Mouse (Mus musculus): Measurements from ENCODE around the gene 1700028J19Rik. TPM values are rescaled to one million over a fixed set of nuclear protein-coding genes. Genes with fewer than 3 reads are reported as not detected.
A peak's percentile ranks its signal among the peaks of the same experiment; 100 is the strongest.
"Not testable (repeated sequence)": the region's sequence is repeated elsewhere in the genome, so short reads cannot be mapped to it uniquely, and the experiment has no call there.

The 1700028J19Rik gene
- polyA plus RNA-seq, 1 experiment from 2014 or later, result 1.1 TPM

DNA sequence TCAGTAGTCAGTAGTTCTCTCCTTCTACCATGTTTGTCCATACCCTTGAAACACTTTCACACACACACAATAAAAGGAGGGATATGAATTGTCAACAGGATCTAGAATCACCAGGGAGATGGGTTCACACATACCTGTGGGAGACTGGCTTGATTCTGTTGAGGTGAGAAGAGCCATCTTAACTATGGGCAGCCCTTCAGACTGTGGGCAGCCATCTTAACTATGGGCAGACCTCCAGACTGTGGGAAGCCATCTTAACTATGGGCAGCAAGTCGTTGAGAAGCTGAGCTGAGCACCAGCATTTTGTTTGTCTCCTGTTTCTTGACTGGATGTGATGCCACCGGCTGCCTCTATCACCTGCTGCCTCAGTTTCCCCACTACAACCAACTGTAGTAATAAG is 24.8 kb upstream of the 1700028J19Rik start:
- no peaks in the 10 kb centered on the region for H3K36me3 ChIP-seq
- peaks cover 39% of the 10 kb centered on the region for H3K27me3 ChIP-seq
- no peak overlapping the region for H3K27ac ChIP-seq (replicated peaks)
- H3K9me3 ChIP-seq, result no peaks in the 10 kb centered on the region
- H3K9ac ChIP-seq, result no peak overlapping the region
- no peak overlapping the region for H3K4me3 ChIP-seq
- H3K4me1 ChIP-seq (replicated peaks), result no peaks in the 10 kb centered on the region
- 80% methylated on average over 2 of the region's 2 CpGs for WGBS
- peak; percentile 55; the same call in 1 of the 2 replicates for ATAC-seq (ENCODE audit: low read depth)
- no peak overlapping the region for H3K4me2 ChIP-seq

DNA sequence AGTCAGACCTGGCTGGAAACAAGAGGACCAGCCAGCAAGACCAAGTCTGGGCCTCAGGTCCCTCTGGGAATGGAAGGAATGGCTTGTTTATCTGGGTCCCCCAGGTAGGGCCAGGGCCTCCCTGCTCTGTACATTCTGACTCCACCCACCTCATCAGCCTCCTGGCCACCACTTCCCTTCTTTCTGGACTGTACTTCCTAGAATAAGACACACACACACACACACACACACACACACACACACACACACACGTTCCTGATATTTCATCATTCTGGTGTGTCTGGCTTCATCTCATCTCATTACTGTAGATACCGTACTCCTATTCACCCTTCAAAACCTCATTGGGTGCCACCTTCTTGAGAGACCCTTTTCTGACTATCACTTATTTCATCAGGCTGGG is 22.9 kb upstream of the 1700028J19Rik start:
- no peak overlapping the region for H3K4me3 ChIP-seq
- H3K4me1 ChIP-seq (replicated peaks), result no peaks in the 10 kb centered on the region
- H3K4me2 ChIP-seq, result no peak overlapping the region
- 89% methylated on average over 2 of the region's 2 CpGs for WGBS
- no peak for ATAC-seq (ENCODE audit: low read depth)
- H3K27me3 ChIP-seq, result peaks cover 52% of the 10 kb centered on the region
- H3K9me3 ChIP-seq, result no peaks in the 10 kb centered on the region
- no peak overlapping the region for H3K27ac ChIP-seq (replicated peaks)
- no peaks in the 10 kb centered on the region for H3K36me3 ChIP-seq
- H3K9ac ChIP-seq, result no peak overlapping the region

DNA sequence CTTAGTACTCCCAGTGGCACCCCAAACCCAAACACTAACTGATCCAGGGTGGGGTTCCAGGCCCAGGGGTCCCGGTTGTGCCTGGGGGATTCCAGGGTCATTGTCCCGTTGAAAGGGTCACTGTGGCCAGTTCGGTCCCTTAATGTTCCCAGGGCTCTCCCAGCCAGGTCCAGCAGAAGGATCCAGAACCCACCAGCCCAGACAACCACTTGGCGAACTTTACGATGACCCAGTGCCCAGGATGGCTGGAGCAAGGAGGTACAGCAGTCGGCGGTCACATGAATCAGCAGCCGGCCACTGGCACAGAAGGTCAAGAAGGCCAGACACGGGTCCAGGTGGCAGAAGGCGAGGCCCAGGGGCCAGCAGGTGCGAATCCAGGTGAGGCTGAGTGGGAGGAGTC is 21.6 kb upstream of the 1700028J19Rik start:
- no peak overlapping the region for H3K4me2 ChIP-seq
- no peaks in the 10 kb centered on the region for H3K36me3 ChIP-seq
- no peaks in the 10 kb centered on the region for H3K9me3 ChIP-seq
- H3K4me1 ChIP-seq (replicated peaks), result peaks cover 5% of the 10 kb centered on the region
- ATAC-seq (ENCODE audit: low read depth), result no peak
- H3K27ac ChIP-seq (replicated peaks), result no peak overlapping the region
- H3K27me3 ChIP-seq, result peaks cover 45% of the 10 kb centered on the region
- H3K9ac ChIP-seq, result no peak overlapping the region
- WGBS, result 80% methylated on average over 11 of the region's 11 CpGs
- no peak overlapping the region for H3K4me3 ChIP-seq

DNA sequence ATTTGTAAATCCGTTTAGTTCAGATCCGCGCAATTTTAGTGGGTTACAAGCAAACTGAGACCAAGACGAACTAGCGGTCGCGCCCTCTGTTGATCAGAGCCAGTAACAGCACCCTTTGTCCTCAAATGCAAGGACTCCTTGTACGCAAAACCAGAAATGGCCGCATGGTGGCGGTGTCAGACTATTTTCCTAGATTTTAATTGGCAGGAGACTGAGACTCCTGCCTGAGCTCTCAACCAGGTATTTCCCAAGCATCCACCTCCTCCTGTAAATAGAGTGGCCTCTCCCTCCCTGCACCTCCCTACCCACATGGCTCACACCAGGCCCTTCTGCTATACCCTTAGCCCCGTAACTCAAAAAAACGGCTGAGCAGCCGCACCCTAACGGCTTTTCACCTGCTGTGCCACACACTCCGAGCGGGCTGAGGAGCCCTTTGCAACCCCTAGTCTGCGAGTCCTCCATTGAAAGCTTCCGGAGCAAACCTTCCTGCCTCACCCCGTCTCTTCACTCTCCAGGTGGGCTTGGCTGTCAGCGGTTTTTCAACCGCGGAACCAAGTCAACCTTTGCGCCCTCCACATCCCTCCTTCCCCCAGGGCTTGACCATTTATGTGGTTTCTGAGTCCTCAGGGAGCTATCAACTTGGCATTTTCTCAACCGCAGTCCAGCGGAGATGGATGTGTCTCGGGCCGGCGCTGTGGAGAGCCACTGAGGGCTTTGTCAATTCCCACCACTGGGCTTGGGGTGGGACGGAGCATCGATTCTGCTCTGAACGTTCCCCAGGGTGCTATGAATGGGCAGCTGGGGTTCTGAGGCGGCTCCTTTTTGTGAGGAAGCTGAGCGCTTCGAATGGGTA is 16.5 kb upstream of the 1700028J19Rik start:
- H3K27me3 ChIP-seq, result peaks cover 50% of the 10 kb centered on the region
- peak overlapping the region; percentile 76 for H3K27ac ChIP-seq (replicated peaks)
- peak overlapping the region; percentile 62 for H3K4me2 ChIP-seq
- WGBS, result under 1% methylated on average over 34 of the region's 34 CpGs
- H3K36me3 ChIP-seq, result no peaks in the 10 kb centered on the region
- H3K9ac ChIP-seq, result peak overlapping the region; percentile 69
- ATAC-seq (ENCODE audit: low read depth), result peak; percentile 85
- no peaks in the 10 kb centered on the region for H3K9me3 ChIP-seq
- H3K4me1 ChIP-seq (replicated peaks), result peaks cover 8% of the 10 kb centered on the region
- H3K4me3 ChIP-seq, result peak overlapping the region; percentile 34

DNA sequence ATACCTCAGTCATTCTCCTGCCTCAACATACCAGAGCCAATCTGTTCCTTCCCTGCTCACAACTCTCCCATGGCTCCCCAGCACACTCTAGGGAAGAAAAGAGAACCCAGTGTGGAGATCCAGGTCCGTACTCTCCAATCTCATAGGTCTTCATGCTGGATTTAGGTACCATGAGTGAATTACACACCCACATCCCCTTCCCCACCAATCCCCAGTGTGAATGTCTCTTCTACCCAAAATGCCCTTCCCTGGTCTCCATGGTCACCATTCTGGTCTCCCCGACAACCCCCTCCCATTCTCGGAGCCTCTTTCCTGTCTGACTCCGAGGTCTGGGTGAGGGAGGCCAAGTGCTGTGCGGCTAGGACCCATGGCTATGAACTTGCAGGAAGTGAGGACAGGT is 14.7 kb upstream of the 1700028J19Rik start, which contains the start of gene Gm15517:
TSS of gene Gm15517 (plus strand) at position 301 of the 400 bp plus-strand sequence.
- Histone ChIP-seq H3K4me1 (replicated peaks) (peaks cover 8% of the 10 kb centered on the region), H3K4me3 (no peak within 1 kb of the TSS), H3K27ac (replicated peaks) (no peak within 1 kb of the TSS), H3K4me2 (no peak within 1 kb of the TSS), H3K36me3 (no peaks in the 10 kb centered on the region), H3K27me3 (peaks cover 35% of the 10 kb centered on the region), H3K9me3 (no peaks in the 10 kb centered on the region), H3K9ac (no peak within 1 kb of the TSS)
- no peak for ATAC-seq (ENCODE audit: low read depth)
- WGBS, result 60% methylated on average over 5 of the region's 5 CpGs

DNA sequence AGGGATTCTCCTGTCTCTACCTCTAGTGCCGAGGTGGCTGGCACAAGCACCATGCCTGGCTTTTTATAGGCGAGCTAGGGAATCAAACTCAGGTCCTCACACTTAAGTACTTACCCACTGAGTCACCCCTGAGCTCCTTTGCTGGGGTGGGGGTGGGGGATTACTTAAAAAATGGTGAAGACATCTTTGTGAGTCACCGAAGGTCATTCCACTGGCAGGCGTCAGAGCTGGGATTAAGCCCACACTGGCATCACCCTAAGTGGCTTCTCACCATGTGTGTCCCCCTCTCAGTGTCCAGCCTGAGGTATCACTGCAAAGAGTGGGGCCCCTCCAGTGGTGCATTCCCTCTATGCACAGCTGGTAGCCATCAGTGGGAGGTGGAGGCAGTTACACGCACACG is 13.9 kb upstream of the 1700028J19Rik start:
- no peak for ATAC-seq (ENCODE audit: low read depth)
- no peaks in the 10 kb centered on the region for H3K9me3 ChIP-seq
- no peak overlapping the region for H3K4me3 ChIP-seq
- H3K4me2 ChIP-seq, result no peak overlapping the region
- no peak overlapping the region for H3K9ac ChIP-seq
- H3K27me3 ChIP-seq, result peaks cover 28% of the 10 kb centered on the region
- H3K27ac ChIP-seq (replicated peaks), result no peak overlapping the region
- peaks cover 8% of the 10 kb centered on the region for H3K4me1 ChIP-seq (replicated peaks)
- no peaks in the 10 kb centered on the region for H3K36me3 ChIP-seq
- WGBS, result 76% methylated on average over 6 of the region's 6 CpGs

DNA sequence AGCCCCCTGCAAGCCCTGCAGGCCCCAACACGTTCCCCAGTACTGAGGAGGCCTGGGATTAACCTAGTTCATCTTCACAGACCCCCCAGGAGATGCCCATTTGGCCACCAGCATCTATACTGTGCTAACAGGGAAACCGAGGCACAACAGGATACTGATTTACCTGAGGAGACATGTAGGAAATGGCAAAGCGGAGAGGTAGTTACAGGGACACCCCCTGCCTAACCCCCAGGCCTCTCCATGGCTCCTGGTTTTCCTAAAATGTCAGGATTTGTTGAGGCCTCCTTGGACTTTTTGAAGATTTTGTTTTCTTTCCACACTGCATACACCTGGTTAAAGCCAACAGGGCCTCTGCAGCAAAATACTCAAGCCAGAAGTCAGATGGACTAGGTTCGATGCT is 10.8 kb upstream of the 1700028J19Rik start, which contains the start of gene Acp4:
TSS of gene Acp4 (minus strand) at position 101 of the 400 bp plus-strand sequence.
- Histone ChIP-seq H3K9ac (no peak within 1 kb of the TSS), H3K4me2 (no peak within 1 kb of the TSS), H3K36me3 (peaks cover 19% of the 10 kb centered on the region), H3K27ac (replicated peaks) (no peak within 1 kb of the TSS), H3K27me3 (peaks cover 18% of the 10 kb centered on the region), H3K4me3 (no peak within 1 kb of the TSS), H3K4me1 (replicated peaks) (0 out of 2 replicates have a peak, but pooled peaks cover 3% of the 10 kb centered on the region), H3K9me3 (no peaks in the 10 kb centered on the region)
- ATAC-seq (ENCODE audit: low read depth), result no peak
- 77% methylated on average over 4 of the region's 4 CpGs for WGBS

DNA sequence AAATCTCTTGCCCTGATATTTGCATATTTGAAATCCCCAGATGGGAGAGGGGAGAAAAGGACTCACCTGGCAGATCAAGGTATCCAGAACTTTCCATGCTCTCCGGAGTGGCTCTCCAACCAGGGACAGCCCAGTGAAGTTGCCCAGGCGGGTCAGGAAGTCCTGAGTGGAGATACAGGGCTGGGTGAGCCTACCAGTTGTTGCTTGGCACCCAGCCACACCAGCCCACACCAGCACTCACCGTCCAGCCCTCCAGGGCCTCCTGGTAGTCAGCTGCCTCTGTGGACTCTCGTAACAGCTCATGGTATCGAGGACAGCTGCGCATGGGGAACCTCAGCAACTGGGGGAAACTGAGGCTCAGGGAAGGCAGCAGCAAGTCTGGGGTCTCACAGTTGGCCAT is 8.4 kb upstream of the 1700028J19Rik start:
- H3K4me1 ChIP-seq (replicated peaks), result 0 out of 2 replicates have a peak, but pooled peaks cover 4% of the 10 kb centered on the region
- H3K4me2 ChIP-seq, result no peak overlapping the region
- no peak overlapping the region for H3K27ac ChIP-seq (replicated peaks)
- WGBS, result 76% methylated on average over 6 of the region's 6 CpGs
- H3K27me3 ChIP-seq, result no peaks in the 10 kb centered on the region
- H3K9ac ChIP-seq, result no peak overlapping the region
- peaks cover 39% of the 10 kb centered on the region for H3K36me3 ChIP-seq
- no peaks in the 10 kb centered on the region for H3K9me3 ChIP-seq
- no peak overlapping the region for H3K4me3 ChIP-seq
- no peak for ATAC-seq (ENCODE audit: low read depth)

DNA sequence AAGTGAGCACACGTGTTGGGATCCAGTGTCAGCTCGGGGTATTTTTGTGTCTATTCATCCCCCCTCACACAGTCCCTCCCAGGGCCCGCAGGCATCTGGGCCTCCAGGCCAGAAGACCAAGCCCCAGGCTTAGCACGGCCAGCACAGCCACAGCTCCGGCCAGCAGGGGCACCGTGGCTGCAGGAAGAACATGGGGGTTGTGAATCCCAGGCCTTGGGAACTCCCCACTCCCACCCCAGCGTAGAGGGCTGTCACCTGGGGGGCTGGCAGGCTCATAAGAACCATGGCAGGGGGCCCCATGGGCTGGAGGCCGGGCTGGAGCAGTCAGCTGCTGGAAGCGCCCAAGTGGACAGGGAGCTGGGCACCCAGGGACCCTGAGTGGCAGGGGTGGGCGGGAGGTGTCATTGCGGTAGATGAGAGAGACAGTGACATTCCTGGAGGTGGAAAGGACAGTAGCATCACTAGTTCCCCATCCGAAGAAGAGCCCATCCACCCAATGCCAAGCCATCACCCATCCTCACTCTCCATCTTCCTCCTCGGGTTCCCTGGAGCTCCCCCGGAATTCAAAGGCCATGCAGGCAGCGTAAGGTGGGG is 6.6 kb upstream of the 1700028J19Rik start:
- no peak overlapping the region for H3K4me2 ChIP-seq
- no peak for ATAC-seq (ENCODE audit: low read depth)
- H3K4me1 ChIP-seq (replicated peaks), result peaks cover 17% of the 10 kb centered on the region
- H3K4me3 ChIP-seq, result no peak overlapping the region
- H3K9me3 ChIP-seq, result no peaks in the 10 kb centered on the region
- 75% methylated on average over 15 of the region's 15 CpGs for WGBS
- H3K36me3 ChIP-seq, result peaks cover 57% of the 10 kb centered on the region
- no peak overlapping the region for H3K9ac ChIP-seq
- no peak overlapping the region for H3K27ac ChIP-seq (replicated peaks)
- H3K27me3 ChIP-seq, result no peaks in the 10 kb centered on the region

DNA sequence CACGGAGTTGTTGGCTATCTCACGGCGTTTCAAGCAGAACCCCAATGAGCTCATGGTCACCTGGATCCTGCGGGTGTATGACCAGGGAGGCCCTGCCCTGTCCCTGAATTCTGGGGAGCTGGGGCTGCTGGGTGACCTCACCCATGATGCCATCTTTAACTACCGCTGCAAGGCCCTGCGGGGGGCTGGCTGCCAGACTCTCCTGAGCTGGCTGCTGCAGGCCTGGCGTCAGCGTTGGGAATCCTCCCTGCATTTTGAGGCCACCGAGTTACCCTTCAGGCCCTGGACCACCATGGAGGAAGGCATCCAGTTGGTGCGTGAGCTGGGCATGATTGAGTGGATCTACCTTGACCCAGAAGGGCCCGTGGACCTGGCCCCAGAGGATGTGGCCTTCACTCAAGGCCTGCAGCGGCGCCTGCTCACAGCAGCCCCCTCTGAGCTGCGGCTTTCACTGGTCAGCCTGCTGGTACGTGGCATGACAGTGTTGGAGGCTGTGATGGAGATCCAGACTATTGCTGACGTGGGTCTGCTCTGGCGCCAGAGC is 4.3 kb upstream of the 1700028J19Rik start:
- not testable (repeated sequence) for H3K9me3 ChIP-seq; H3K27me3 ChIP-seq; H3K27ac ChIP-seq (replicated peaks); H3K9ac ChIP-seq; H3K4me3 ChIP-seq; ATAC-seq (ENCODE audit: low read depth); H3K4me2 ChIP-seq
- Histone ChIP-seq H3K4me1 (replicated peaks) (peaks cover 27% of the 10 kb centered on the region), H3K36me3 (peaks cover 60% of the 10 kb centered on the region)
- 92% methylated on average over 17 of the region's 17 CpGs for WGBS

DNA sequence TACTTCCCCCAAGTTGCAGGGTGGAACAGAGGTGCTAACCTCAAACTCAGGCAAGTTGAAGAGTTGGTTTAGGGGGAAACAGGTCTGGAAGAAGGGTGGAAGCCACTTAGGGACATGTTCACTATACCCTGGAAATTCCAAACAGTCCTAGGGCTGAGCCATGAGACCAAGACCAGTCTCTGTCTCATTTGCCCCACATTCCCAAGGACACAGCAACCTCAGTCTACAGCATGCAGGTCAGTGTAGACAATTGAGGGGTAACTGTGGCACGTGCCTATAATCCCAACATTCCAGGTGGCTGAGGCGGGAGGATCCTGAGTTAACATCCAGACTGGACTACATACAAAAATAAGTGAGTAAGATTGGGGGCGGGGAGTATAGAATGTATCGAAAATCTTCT is 2.8 kb upstream of the 1700028J19Rik start:
- H3K4me3 ChIP-seq, result no peak overlapping the region
- H3K9ac ChIP-seq, result no peak overlapping the region
- no peaks in the 10 kb centered on the region for H3K27me3 ChIP-seq
- H3K4me2 ChIP-seq, result no peak overlapping the region
- WGBS, result 94% methylated on average over 4 of the region's 4 CpGs
- H3K36me3 ChIP-seq, result peaks cover 60% of the 10 kb centered on the region
- H3K4me1 ChIP-seq (replicated peaks), result peaks cover 35% of the 10 kb centered on the region
- no peak overlapping the region for H3K27ac ChIP-seq (replicated peaks)
- ATAC-seq (ENCODE audit: low read depth), result no peak
- H3K9me3 ChIP-seq, result no peaks in the 10 kb centered on the region

DNA sequence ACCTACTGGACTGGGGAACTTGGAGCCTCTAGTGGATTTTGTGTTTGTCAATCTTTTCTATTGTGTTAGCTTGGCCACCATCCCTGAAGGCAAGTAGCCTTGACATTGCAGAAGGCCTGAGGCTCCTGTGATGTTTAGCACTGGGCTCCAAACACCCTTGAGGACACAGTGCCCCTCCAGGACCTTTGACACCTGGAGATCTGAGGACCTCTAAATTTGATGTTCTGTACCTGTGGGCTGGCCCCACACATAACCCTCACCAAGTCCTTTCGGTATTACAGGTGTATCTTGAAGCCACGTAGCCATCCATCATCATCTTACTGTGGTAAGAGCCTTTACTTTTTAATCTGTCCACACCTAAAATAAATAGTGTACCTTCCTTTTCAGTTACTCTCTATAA is 1.5 kb upstream of the 1700028J19Rik start:
- H3K4me3 ChIP-seq, result peak overlapping the region; percentile 94
- peaks cover 48% of the 10 kb centered on the region for H3K36me3 ChIP-seq
- WGBS, result 94% methylated on average over 2 of the region's 2 CpGs
- no peak overlapping the region for H3K27ac ChIP-seq (replicated peaks)
- no peaks in the 10 kb centered on the region for H3K9me3 ChIP-seq
- H3K27me3 ChIP-seq, result no peaks in the 10 kb centered on the region
- H3K4me2 ChIP-seq, result peak overlapping the region; percentile 89
- H3K9ac ChIP-seq, result peak overlapping the region; percentile 87
- ATAC-seq (ENCODE audit: low read depth), result no peak
- peaks cover 35% of the 10 kb centered on the region for H3K4me1 ChIP-seq (replicated peaks)
